Mouse (Mus musculus): ENCODE measurements at regions not wholly inside any gene's neighbourhood (a gene's known extent, or its start where the extent isn't known, plus 50 kb on each side); places are given as distances from the start of the nearest gene placed in this dataset.
"Not testable (repeated sequence)": the region's sequence is repeated elsewhere in the genome, so short reads cannot be mapped to it uniquely, and the experiment has no call there.

DNA sequence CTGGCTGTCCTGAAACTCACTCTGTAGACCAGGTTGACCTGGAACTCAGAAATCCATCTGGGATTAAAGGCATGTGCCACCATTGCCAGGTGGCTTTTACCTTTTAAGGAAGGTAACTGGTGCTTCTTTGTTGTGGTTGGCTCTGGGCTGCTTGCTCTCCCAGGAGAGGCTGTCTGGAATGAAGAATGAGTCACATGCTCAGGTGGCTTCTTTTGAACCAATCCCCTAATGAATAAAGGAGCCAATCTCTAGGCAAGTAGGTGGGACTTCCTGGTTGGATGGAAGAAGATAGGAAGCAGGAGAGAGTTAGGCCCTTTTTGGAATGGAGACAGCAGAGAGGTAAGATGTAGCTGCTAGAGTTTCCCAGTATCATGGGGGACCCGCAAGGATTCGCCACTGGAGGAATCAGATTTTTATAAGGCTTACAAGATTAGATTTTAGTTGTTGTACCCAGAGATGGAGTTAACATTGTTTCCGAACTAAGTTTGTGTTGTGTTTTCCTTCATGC, 241.6 kb downstream of the Enc1 start:
- DNase-seq = no peak

DNA sequence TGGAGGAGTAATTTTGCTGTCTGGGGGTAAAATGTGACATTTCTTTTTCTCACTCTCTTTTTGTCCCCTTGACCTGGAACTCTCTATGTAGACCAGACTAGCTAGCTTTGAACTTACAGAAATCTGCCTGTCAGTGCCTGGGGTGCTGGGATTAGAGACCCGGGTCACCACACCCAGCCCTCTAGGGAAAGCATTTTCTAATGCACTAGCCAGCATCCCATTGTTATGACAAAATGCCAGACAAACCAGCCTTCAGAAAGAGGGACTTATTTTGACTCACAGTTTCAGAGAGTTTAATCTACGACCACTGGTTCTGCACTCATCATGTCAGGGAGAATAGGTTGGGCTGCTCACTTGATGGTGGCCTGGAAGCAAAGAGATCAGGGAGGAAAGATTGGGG, 240.4 kb downstream of the Enc1 start:
- no peak for DNase-seq

DNA sequence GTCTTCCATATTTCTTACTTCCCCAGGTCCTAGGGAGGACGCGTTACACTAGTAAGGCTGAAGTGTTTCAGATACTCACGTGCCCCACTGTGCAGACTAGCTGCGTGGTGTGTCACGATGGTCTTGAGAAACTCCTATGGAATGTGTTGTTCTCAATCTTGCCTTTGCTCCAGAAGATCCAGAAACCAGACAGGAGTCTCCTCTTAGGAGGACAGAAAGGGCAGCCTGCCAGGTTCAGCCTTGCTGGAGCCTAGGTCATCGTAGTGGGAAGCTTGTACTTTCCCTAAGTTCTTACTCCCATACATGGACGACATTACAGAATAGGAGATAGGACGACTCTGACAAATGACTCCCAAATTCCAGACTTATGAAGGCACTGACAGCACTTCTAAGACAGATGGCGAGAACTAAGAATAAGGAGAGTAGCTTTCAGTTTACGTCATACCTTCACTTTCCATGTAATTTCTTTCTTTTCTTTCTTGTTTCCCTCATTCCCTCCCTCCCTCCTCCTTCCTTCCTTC, 238.2 kb downstream of the Enc1 start:
- no peak for DNase-seq

DNA sequence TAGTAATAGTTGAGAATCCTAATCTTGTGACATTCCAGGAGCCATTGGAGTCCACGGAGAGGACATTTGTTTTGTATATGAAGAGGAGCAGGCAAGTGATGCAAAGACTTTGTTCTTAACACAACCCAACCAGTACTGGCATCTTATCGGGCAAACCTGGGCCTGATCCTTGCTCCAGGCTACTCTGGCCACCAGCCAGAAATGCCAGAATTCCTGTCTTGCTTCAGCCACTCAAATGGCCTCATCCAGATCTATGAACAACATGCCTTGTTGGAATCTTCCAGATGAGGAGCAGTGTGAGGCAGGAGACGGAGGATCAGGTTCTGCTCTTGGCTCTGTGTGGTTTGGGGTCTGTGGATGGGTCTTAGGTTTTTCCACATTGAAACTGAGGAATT, 233.1 kb downstream of the Enc1 start:
- no peak for DNase-seq

DNA sequence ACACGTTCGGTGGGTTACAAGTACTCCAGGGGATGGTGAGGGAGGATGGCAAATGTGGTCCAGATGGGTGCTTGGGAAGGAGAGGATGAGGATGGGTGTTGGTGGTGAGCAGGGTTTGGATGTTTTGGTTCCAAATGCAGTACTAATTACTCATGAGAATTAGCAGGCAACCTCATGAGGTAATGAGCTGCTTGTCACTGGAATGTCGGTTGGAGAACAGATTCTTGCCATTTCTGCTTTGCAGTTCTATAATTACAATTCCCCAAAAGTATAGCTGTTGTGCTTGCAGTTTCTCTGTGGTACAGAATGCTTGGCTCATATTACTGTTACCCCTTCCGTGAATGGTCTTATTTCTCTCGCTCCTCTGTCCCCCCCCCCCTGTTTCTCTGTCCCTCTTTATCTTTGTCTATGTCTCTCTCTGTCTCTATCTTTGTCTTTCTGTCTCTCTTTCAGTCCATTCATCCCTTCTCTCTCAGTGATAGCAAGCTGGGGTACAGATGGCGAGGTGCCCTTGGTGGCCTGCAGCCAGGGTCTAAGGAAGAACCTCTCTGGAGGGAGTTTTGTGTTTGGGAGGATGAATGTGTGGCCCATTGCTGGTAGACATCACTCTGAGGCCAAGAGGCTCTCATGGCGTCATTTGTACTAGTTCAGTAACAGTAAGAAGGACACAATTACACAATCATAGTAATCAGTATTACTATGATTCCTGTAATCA, 232.5 kb downstream of the Enc1 start:
- no peak for DNase-seq

DNA sequence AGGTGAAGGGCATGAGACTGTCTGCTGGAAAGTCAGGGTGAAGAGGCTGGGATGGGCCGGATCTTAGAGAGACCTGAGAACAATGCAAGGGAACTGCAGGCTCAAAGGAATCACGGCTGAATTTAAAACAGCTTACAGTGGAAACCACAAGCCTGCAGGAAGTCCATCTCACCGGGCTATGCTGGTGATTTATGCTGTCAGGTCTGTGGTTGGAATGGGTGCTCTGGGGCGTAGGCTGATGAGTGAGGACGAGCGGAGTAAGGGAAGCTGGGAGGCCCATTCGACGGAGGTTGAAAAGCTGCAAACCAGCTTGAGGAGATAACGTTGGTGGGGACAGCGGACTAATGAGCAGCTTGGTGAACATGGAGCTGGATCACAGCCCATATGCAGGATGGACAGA, 229.1 kb downstream of the Enc1 start:
- no peak for DNase-seq

DNA sequence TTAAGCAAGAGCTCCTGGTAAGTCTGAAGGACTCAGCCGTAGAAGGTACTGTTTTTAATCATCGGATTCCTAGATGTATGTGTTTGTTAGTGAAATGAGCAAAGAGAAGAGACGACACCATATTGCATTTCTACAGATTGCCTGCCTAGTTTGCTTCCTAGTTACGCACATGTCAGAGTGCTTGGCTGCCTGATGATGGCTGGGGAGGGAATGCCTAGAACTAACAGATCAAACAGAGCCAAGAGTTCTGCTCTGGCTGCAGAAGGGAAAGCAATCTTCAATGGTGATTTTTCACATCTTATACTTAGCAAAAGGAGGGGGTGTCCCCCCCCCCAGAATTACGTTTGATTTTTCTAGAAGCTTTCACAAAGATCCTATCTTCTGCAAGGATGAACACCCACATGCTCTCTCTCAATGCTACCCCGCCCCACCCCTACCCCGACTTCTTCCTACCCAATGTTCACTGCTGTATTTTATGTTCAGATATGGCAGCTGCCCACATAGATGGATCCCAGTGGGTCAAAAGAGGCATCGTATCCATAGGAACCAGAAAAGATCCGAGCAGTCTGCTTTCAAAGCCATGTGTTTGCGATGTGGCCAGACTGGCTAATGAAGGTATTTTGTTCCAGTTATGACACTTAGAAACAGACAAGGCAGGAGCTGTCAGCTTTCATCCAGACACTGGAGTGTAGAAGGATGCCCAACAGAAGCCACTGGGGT, 228.1 kb downstream of the Enc1 start:
- no peak for DNase-seq

DNA sequence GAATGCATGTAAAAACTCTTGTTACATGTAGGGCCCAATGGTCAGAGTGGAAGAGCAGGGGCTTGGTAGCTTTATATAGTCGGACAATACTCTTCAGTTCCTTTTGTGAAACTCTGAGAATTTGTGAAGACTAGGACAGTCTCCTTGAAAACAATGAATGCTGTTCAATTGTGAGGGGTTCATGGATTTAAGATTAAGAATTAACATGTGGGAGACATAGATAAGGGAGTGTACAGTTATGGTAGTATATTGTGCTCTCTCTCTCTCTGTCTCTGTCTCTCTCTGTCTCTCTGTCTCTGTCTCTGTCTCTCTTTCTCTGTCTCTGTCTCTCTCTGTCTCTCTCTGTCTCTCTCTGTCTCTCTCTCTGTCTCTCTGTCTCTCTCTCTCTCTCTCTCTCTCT, 225.7 kb downstream of the Enc1 start:
- DNase-seq = not testable (repeated sequence)

DNA sequence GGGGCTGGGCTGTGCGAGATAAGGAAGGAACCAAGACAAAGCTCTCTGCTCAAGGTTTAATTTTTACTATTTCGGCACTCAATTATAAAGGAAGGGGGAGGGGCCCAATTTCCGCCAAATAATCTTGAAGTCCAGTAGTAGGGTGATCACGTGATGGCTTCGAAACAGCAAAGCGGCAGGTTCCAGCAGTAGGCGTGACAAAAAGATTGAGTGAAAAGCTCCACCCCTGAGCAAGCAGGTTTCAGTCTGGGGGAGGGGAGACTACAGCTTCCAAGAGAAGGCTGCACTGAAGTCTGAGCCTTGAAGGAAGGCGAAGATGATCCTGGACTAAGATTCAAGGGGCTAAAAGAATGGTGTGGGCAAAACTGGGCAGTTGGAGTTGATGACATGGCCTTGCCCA, 222.9 kb downstream of the Enc1 start:
- DNase-seq = no peak

DNA sequence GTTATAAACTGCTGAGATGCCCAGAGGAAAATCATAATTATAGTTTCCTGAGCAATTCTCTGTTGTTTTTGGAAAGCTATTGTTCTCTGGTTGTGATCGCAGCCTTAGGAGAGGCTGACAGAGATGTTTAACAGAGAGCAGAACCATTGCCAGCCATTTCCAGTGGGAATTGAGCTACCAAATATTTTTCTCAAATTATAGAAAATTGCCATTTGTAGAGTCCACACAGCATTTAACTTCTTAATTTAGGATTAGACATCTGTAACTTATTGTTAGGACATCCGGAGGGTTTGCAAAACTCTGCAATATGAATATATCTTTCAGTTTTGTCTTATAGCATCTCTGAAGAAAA, 222.0 kb downstream of the Enc1 start:
- no peak for DNase-seq

DNA sequence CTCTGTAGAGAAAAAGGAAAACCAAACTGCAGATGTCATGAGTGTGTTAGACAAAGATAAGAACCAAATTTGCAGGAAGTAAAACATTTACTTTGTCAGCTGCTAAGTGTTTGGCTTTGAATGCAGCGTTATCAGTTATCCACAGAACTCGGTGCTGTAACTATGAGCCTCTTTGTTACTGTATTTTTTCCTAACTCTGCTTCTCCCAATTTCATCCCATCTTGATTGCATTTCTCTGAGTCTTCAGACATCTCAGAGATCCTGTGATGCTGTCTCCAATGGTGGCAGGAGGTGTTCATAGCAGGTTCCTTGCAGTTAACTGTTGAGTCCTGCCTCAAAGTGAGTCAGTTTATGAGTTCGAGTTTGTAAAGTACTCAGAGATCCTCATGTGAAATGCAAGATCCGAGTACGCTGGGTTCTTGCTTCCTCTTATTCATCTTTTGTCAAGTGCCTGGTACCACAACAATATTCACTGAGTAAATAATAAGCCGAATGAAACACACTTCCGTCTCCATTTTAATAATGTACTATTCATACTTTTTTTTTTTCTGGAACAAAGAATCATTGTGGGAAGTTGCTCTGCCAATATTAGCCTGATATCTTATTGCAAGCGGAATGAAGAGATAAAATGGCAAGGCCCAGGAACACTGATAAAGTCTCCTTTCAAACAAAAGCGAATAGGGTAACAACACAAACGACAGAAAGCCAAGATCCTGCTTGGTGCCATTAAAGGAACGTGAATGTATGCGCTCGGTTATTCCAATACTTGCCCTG, 221.4 kb downstream of the Enc1 start:
- no peak for DNase-seq

DNA sequence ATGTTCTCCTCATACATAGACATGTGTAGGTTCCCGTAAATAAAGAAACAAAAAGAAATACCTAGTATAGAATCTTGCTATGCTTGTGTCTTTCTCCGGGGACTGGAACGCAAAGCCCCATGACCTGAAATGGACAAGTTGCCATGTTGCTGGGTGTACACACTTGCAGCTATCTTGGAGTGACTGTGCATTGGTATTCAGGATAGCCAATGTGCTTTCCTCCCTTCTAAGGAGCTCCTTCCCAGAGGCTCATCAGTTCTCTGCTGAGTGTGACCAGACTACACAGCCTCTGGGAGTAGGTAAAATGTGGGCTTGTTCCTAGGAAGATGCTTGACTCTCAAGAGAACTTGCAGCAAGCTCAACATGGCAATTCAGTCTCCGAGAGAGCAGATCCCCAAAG, 220.3 kb downstream of the Enc1 start:
- DNase-seq = no peak

DNA sequence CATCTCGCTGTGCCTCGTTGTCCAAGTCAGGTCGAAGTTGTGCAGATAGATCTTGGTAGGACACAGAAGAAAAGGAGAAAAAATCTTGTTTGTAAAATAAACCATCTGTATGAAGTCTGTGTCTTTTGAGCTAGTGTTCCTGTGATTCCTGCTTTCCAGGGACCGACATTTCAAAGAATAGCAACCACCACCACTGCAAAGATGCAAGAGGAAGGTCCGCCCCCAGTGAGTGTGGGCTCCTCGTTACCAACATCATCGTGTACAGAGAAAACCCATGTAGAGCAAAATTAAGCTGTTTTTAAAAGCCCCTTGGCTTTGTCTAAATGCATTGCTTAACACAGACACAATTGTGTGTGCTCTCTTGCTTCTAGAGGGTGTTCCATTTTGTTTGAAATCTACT, 218.2 kb downstream of the Enc1 start:
- DNase-seq = no peak

DNA sequence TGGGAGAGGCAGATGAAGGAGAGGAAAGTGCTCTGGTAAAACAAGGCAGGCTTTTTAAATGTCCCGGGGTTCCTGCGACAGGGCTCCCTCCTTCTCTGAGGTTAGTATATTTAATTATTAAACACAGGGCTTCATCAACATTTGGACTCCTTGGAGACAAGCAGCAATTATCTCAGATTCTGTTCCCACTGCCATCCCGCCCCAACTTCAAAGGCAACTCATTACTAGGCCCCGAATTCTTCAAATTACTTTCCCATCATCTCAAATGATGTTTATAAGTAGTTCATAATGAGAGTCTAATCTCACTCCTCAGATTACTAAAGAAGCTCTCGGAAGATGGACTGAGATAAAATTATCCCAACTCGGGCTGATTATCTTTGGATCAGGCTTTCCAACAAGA, 215.1 kb downstream of the Enc1 start:
- no peak for DNase-seq

DNA sequence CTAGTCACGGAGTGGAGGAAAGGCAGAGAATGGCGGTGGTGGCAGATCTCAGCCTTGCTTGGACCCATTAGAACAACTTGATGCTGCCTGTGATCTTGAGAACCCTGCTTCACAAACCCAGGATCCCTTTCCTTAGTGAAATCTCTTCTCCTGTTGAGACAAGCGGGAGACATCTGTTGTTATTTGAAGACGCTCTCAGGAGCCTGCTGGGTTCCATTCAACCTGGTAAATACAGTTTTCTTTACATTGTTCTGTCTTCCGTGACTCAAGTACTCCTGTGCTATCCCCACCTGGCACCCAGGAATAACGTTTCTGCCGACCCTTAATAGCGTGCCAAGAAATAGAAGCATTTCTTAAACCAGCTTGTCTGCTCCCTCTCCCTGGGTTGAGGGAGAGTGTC, 213.8 kb downstream of the Enc1 start:
- DNase-seq = no peak

DNA sequence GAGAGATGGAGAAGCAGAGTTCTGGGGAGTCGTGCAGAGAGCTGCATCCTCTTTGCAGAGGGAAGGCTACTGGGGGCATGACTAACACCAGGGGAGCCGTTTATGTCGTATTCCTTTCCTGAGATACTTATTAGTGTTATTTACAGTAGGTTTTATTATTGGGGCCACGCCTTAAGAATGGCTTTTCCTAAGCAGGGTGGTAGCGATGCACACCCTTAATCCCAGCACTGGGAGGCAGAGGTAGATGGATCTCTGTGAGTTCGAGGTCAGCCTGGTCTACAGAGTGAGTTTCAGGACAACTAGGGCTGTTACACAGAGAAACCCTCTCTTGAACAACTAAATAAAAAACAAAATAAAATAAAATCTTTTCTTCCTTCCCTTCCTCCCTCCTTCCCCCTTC, 212.6 kb downstream of the Enc1 start:
- no peak for DNase-seq

DNA sequence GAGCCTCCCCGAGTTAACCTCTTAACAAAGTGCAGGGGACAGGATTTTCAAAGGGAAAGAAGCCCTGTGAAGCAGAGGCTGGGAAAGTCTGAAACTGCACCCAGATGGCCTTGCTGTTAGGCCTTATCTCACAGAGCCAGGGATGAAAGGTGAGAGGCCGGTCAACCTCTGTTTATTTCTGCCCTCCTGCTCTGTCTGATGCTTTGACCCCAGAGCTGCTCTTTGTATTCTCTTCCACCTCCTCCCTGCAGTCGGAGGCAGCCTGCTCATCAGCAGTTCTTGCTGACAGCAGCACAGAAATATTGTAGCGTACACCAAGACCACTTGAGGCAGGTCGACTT, 212.2 kb downstream of the Enc1 start:
- DNase-seq = no peak

DNA sequence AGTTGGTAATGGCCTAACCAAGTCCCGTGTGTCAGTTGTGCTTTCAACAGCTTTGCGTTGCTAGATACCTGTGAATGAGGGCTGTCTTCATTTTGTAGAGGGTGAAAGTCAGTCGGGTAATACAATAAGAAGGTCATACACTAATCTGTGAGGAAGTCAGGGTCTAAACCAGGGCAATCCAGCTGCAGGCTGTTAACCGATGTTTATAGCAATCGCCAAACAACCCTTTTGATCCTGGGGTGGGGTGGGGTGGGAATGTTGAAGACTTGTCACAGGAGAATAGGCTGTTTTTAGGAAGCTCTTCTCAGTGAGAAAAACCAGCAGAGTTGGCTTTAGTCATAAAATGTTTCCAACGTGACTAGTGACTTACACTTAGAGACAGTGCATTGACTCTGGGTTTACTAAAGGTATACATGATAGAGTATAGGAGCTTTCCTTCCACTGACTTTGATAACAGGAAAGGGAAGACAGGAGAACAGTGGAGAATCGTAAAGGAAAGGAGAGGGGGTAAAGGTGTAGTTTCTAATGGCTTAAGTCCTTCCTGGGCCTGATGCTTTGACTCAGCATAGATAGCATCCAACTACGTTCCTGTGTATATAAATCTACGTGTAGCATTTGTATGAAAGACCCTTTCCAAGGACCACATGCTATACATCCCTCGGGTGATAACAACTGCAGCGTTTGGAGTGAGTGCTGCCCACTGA, 211.6 kb downstream of the Enc1 start:
- DNase-seq = no peak

DNA sequence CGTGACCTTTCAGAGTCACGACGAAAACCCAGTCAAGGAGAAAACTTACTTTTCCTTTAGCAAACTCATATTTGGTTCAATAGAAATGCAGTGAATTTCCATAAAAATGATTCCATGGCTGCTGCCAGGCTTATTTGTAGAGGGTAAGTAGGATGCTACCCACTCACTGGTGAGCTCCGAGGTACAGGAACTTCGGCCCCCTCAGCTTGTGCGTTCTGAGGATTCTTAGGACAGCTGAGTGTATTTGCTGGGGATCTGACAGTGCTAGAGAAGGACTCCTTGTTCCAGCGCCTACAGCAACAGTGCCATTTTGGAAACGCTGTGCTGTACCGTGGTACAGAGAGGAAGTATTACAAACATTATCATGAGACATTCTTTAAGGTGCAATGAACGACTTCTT, 210.4 kb downstream of the Enc1 start:
- no peak for DNase-seq

DNA sequence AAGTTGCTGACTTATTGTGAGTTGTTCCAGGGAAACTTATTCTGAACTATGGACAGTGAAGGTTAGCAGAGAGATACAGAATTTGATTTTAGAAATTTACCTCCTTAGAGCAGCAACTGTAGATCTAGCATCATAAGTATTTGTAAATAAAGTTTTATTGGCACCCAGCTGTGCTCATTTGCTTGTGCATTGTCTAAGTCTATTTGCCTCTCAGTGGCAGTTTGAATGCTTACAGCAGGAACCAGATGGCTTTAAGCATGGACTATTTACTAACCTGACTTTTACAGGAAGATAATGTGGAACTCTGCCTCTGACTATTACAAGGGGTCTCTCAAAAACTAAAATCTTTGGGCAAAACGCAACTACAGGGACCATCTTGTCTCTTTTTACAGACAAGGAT, 207.2 kb downstream of the Enc1 start:
- no peak for DNase-seq

DNA sequence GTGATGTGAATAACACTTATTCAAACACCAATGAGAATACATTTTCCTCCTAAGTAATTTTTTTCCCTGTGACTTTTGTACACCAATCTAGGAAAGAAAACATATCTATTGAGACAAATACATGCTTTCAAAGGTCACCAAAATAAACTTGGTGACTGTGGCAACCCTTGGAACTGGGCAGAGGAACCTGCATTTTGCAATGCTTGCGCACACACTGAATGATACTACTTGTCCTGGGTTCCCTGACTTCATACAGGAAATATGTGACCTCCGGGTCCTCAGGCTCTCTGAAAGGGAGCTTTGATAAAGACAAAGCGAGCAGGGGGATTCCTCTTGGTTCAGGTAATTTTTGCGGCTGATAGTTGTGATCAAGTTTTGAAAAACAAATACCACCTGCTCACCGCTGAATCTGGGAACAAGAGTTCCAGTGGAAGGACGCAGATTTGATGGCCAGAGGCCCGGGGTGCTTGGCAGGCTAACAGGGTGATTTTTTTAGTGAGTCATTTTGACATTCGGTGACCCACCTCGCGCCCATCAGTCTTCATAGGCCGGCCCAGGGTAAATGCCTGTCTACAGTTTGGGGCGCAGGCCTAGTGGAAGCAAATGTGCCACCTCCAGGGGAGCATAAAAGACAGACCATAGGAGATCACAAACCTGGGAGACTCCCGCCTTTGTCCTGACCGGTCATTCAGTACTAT, 203.0 kb downstream of the Enc1 start:
- DNase-seq = peak; percentile 93

DNA sequence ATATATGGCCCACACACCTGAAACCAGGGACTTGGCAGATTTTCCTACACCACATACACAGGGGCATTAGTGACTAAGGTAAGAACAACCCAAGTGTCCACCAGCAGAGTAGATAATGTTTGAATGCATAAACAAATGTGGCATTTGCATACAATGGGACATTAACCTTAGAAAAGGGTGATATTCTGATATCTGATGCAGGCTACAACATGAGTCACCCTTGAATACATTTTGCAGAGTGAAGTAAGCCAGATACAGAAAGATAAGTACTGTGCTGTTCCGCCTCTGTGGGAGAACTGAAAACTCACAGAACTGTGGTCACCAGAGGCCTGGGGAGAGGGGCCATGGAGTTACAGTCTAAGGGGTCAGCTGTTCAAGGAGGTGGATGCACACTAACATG, 201.9 kb downstream of the Enc1 start:
- no peak for DNase-seq

DNA sequence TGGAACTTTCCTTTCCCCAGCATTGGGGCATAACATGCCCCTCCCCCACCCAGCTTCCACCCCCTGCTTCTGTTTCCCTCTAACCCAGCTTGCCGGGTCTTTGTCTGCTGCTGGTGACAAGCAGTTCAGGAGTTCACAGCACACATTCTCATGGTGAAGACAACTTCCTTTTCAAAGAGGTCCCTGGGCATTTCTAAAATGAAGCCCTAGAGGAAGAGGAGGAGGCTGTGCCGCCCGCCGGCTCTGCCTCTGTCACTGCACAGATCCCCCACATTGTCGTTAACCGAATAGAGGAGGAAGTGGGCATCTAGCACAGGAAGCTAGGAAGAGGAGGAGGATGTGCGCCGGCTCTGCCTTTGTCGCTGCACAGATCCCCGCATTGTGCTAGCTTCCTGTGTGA, 201.4 kb downstream of the Enc1 start:
- peak; percentile 94 for DNase-seq

Measured in heart, adult 11 months (tissue).